Mouse (Mus musculus): ENCODE data around the gene Ankfn1.

Gene Ankfn1

GRCm38 (mm10) chr11:89455647-89456231 is 321.7 kb downstream of the Ankfn1 start:
- DNase-seq = no peak

- DNase-seq = no peak
These were observed 322.8 kb downstream of the Ankfn1 start for GRCm38 (mm10) chr11:89454702-89455101.

- DNase-seq = no peak
These were observed 324.6 kb downstream of the Ankfn1 start for GRCm38 (mm10) chr11:89452862-89453261.

GRCm38 (mm10) chr11:89450406-89450805 is 327.0 kb downstream of the Ankfn1 start:
- DNase-seq = no peak

- no peak for DNase-seq
These were observed 328.5 kb downstream of the Ankfn1 start for GRCm38 (mm10) chr11:89448986-89449385.

GRCm38 (mm10) chr11:89447477-89447876 is 330.0 kb downstream of the Ankfn1 start:
- DNase-seq = no peak

GRCm38 (mm10) chr11:89440566-89440965 is 336.9 kb downstream of the Ankfn1 start:
- no peak for DNase-seq

- peak; percentile 1 for DNase-seq
These were observed 353.1 kb downstream of the Ankfn1 start for GRCm38 (mm10) chr11:89424358-89424757.

- DNase-seq = no peak
These were observed 354.8 kb downstream of the Ankfn1 start for GRCm38 (mm10) chr11:89422637-89423036.

GRCm38 (mm10) chr11:89420767-89421438 is 356.6 kb downstream of the Ankfn1 start:
- no peak for DNase-seq

GRCm38 (mm10) chr11:89419863-89420262 is 357.6 kb downstream of the Ankfn1 start:
- DNase-seq = no peak

GRCm38 (mm10) chr11:89418644-89419043 is 358.8 kb downstream of the Ankfn1 start:
- no peak for DNase-seq

GRCm38 (mm10) chr11:89416769-89417168 is 360.7 kb downstream of the Ankfn1 start:
- no peak for DNase-seq

GRCm38 (mm10) chr11:89408774-89409173 is 368.7 kb downstream of the Ankfn1 start:
- DNase-seq = no peak

- DNase-seq = no peak
These were observed 373.0 kb downstream of the Ankfn1 start for GRCm38 (mm10) chr11:89404489-89404888.

GRCm38 (mm10) chr11:89403436-89403835 is 374.0 kb downstream of the Ankfn1 start:
- DNase-seq = no peak

- no peak for DNase-seq
These were observed 388.6 kb downstream of the Ankfn1 start for GRCm38 (mm10) chr11:89388851-89389250.

- DNase-seq = no peak
These were observed 394.8 kb downstream of the Ankfn1 start for GRCm38 (mm10) chr11:89382634-89383009.

- no peak for DNase-seq
These were observed 395.4 kb downstream of the Ankfn1 start for GRCm38 (mm10) chr11:89381782-89382633.

- DNase-seq = no peak
These were observed 406.5 kb downstream of the Ankfn1 start for GRCm38 (mm10) chr11:89370941-89371340.

GRCm38 (mm10) chr11:89370373-89370772 is 407.1 kb downstream of the Ankfn1 start:
- no peak for DNase-seq

GRCm38 (mm10) chr11:89363981-89364380 is 413.5 kb downstream of the Ankfn1 start:
- DNase-seq = no peak

GRCm38 (mm10) chr11:89360895-89361294 is 416.6 kb downstream of the Ankfn1 start:
- DNase-seq = no peak

GRCm38 (mm10) chr11:89358546-89358945 is 418.9 kb downstream of the Ankfn1 start:
- DNase-seq = no peak
